Mouse (Mus musculus): ENCODE data around the gene Dync1i1. TPM values are rescaled to one million over a fixed set of nuclear protein-coding genes. Genes with fewer than 3 reads are reported as not detected.

The Dync1i1 gene
- total and polyA plus RNA-seq, 3 experiments: not detected

DNA sequence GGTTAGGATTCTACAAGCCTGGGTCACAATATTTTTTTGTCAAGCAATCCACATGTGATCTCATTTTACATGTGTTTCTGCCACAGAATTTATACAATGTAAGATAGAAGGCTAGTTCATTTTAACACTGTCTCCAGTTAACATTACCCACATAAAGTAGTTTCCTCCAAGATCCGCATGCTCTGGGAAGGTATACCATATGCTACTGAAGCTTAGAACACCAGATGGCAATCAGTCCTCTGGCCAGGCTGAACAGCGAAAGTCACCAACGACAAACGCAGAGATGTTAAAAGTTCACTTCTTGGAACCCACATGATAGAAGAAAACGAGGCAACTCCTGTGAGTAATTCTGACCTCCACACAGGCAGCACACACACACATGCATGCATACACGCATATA, 265.8 kb downstream of the Dync1i1 start:
- Histone ChIP-seq H3K79me2 (ENCODE audit: control insufficient read depth, insufficient read depth, low read length, poor library complexity) (no peaks in the 10 kb centered on the region), H3K27me3 (ENCODE audit: control insufficient read depth in 1 of 2, insufficient read depth in 2 of 2, low read length in 2 of 2) (no peaks in the 10 kb centered on the region), H3K9ac (ENCODE audit: control insufficient read depth, low read depth, low read length, poor library complexity, severe bottlenecking) (no peak overlapping the region), H3K4me1 (ENCODE audit: control insufficient read depth in 1 of 2, insufficient read depth in 2 of 2, low read length in 2 of 2) (no peaks in the 10 kb centered on the region), H3K9me3 (replicated peaks; ENCODE audit: insufficient read depth, low read length) (no peaks in the 10 kb centered on the region), H3K27ac (ENCODE audit: control insufficient read depth, low read depth, low read length) (no peak overlapping the region), H3K4me3 (ENCODE audit: control insufficient read depth in 1 of 2, insufficient read depth in 1 of 2, low read depth in 2 of 2, low read length in 2 of 2) (no peak overlapping the region), H3K36me3 (ENCODE audit: control insufficient read depth in 1 of 2, insufficient read depth in 2 of 2, low read length in 2 of 2) (no peaks in the 10 kb centered on the region)
- DNase-seq (ENCODE audit: low read depth, low spot score): no peak
- TF ChIP-seq GABPA (IDR thresholded peaks at IDR 0.05; ENCODE audit: low read depth, low read length) (no peak), E2F4 (IDR thresholded peaks at IDR 0.05; ENCODE audit: borderline replicate concordance, low read depth, low read length) (no peak), MXI1 (IDR thresholded peaks at IDR 0.05; ENCODE audit: low read depth, low read length) (no peak), ZMIZ1 (IDR thresholded peaks at IDR 0.05; ENCODE audit: low read depth, low read length) (no peak), ZKSCAN1 (IDR thresholded peaks at IDR 0.05; ENCODE audit: low read depth, low read length) (no peak), RCOR1 (IDR thresholded peaks at IDR 0.05; ENCODE audit: low read depth, low read length) (no peak), POLR2AphosphoS5 (IDR thresholded peaks at IDR 0.05; ENCODE audit: borderline replicate concordance, low read depth, low read length) (no peak)

DNA sequence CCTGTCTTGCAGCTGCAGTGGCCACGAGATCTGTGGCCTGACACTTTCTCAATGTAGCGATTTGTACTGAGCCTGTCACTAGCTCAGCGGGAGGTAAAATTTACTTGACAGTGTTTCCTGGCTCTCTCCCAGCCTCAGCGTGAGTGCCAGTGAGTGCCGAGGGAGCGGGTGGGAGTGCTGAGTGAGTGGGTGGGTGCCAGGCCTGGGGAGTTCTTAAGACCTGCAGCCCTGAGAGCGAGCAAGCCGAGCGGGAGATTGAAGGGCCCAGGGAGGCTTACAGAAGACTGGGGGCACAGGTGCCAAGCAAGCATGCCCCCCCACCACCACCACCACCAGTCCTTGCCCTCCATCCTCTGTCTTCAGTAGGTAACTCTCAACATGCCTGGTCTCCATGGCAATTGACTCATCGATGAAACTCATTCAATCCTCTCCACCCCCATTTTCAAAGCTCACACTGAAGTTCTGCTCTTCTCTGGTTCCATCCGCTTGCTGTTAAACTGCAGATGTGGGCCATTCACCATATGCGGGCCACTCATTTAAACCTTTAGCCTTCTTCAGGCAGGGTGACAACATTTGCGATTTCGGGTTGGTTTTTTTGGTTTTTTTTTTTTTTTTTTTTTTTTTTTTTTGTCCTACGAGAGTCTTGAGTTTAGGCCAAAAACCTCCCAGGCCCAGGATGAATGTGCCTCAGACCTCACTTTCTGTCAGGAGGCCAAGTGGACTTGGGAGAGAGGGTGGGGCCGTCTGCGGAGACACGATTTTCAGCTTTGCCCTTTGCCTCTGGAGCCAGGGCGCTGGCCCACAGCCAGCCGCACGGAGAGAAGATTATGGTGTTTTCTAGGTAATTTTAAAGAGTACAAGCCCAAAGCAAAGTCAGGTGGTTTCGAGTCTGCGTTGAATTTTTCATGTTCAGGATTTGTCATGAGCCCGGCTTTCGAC, 266.6 kb downstream of the Dync1i1 start:
- no peak overlapping the region for H3K9ac ChIP-seq (ENCODE audit: control insufficient read depth, low read depth, low read length, poor library complexity, severe bottlenecking)
- no peaks in the 10 kb centered on the region for H3K4me1 ChIP-seq (ENCODE audit: control insufficient read depth in 1 of 2, insufficient read depth in 2 of 2, low read length in 2 of 2)
- no peak for DNase-seq (ENCODE audit: low read depth, low spot score)
- no peaks in the 10 kb centered on the region for H3K27me3 ChIP-seq (ENCODE audit: control insufficient read depth in 1 of 2, insufficient read depth in 2 of 2, low read length in 2 of 2)
- H3K27ac ChIP-seq (ENCODE audit: control insufficient read depth, low read depth, low read length): no peak overlapping the region
- H3K79me2 ChIP-seq (ENCODE audit: control insufficient read depth, insufficient read depth, low read length, poor library complexity): no peaks in the 10 kb centered on the region
- TF ChIP-seq RCOR1 (IDR thresholded peaks at IDR 0.05; ENCODE audit: low read depth, low read length) (no peak), NRF1 (IDR thresholded peaks at IDR 0.05; ENCODE audit: insufficient read depth, low read depth, low read length, poor library complexity, severe bottlenecking) (no peak), MEF2A (IDR thresholded peaks at IDR 0.05; ENCODE audit: extremely low read depth, insufficient replicate concordance, low read depth, low read length, poor library complexity, severe bottlenecking) (no peak), MAFK (IDR thresholded peaks at IDR 0.05; ENCODE audit: borderline replicate concordance, low read depth, low read length) (no peak), TAL1 (IDR thresholded peaks at IDR 0.05; ENCODE audit: low read length) (no peak), ZC3H11A (IDR thresholded peaks at IDR 0.05; ENCODE audit: low read depth, low read length) (no peak), SMC3 (IDR thresholded peaks at IDR 0.05; ENCODE audit: low read depth, low read length) (no peak)
- H3K9me3 ChIP-seq (replicated peaks; ENCODE audit: insufficient read depth, low read length): no peaks in the 10 kb centered on the region
- H3K36me3 ChIP-seq (ENCODE audit: control insufficient read depth in 1 of 2, insufficient read depth in 2 of 2, low read length in 2 of 2): no peaks in the 10 kb centered on the region
- H3K4me3 ChIP-seq (ENCODE audit: control insufficient read depth in 1 of 2, insufficient read depth in 1 of 2, low read depth in 2 of 2, low read length in 2 of 2): no peak overlapping the region
